Mouse (Mus musculus) brain, embryonic 14.5 days (tissue): ENCODE results near the gene Grk2. TPM values are rescaled to one million over a fixed set of nuclear protein-coding genes. Genes with fewer than 3 reads are reported as not detected.

Source experiments
- DNase-seq: peaks from one replicate; pipeline ENCODE4 v3.0.0-alpha.2; 2011; ENCODE audit warnings: low read depth
- CTCF ChIP-seq: fragments of 200-500 bp; IDR thresholded peaks from 2 replicates; pipeline ENCODE4 v1.5.1; 2012; ENCODE audit warnings: inconsistent platforms, mild to moderate bottlenecking, moderate library complexity, borderline replicate concordance; ENCODE audit not compliant: insufficient read depth, insufficient read length; ENCODE audit errors: extremely low read depth
- POLR2A ChIP-seq: fragments of 200-500 bp; IDR thresholded peaks from 2 replicates; pipeline ENCODE4 v1.6.1; 2012; ENCODE audit warnings: mild to moderate bottlenecking, inconsistent platforms, borderline replicate concordance; ENCODE audit not compliant: poor library complexity, insufficient read depth, insufficient read length, severe bottlenecking; ENCODE audit errors: extremely low read depth
- polyA plus RNA-seq: library from polyadenylated mRNA; depleted of rRNA; stranded (reverse); fragments of >200 nt; gene quantifications from 2 replicates; pipeline ENCODE4 v1.2.3, GENCODE M21; 2012; rRNA removed

Gene Grk2
- 114 and 119 TPM in 2 replicates for polyA plus RNA-seq

DNA sequence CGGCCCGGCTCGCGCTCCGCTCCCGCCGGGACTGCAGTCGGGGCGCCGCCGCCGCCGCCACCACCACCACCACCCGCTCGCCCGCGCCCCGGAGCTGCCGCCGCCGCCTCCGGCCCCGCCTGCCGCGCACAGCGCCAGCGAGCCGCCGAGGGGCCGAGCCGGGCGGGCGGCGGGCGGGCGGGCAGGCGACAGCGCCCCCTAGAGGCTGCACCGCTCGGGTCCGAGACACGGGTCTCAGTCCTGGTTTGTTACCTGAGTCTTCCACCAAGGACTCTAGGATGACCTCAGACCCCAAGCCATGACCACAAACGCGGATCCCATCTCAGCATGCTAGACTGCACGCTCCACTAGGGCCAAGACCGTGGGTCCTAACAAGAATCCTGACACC is at the start of gene Grk2:
Grk2 (minus strand) TSS at position 33 of the 388 bp plus-strand sequence.
- 0 out of 2 replicates have a peak, but pooled peaks have one; percentile 10 for TF ChIP-seq POLR2A
- TF ChIP-seq CTCF = peak; percentile 74
- peak; percentile 77 for DNase-seq

DNA sequence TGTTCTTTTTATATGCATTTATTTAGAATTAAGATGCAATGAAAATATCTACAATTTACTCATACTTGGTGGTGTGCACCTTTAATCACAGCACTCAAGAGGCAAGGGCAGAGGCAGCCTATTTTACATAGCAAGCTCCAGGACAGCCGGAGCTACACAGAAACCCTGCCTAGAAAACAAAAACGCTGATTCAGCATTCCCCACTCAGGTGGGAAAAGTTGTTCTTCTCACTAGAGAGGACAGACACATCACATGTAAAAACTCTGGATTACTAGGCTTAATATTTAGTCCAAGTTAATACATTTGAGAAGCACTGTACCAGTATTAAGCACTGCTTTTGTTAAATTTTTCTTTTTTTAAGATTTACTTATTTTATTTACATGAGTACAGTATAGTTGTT is 43.4 kb upstream of the Grk2 start:
- TF ChIP-seq POLR2A (no peak), CTCF (no peak)
- no peak for DNase-seq

DNA sequence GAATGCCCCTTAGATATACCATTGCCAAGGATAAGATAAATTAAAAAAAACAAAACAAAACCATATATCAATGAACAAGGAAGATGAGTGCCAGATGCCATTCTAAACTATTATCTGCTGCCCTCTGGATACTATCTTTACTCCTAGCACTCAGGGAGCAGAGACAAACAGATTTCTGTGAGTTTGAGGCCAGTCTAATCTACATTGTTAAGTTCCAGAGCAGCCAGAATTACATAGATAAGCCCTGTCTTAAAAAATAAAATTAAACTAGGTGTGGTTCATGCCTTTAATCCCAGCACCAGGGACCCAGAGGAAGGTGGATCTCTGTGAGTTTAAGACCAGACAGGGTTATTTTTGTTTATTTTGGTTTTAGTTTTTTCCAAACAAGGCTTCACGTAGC is 40.5 kb upstream of the Grk2 start:
- DNase-seq = no peak
- TF ChIP-seq CTCF (no peak), POLR2A (no peak)

GRCm38 (mm10) chr19:4338162-4338561 is 32.1 kb upstream of the Grk2 start:
- TF ChIP-seq POLR2A = no peak
- TF ChIP-seq CTCF = peak; percentile 64; the same call in 1 of the 2 replicates
- DNase-seq = peak; percentile 77

DNA sequence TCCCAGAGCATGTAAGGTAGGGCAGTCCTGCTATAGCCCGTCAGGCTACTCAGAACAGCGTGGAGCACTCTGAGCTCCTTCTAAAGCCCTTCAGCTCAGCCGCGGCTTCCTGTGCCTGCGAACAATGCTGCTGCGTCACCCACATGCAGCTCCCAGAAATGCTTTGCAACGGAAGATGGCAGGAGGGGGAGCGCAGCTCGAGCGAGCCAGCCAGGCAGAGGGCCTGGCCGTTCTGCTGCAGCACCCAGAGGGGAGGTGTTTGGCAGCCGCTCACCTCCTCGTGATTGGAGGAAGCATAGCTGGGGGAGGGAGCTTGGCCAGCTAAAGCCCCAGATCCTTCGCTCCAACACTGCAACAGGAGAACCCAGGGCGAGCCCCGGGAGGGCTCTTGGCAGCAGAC is 27.8 kb upstream of the Grk2 start:
- TF ChIP-seq POLR2A (peak; percentile 54; the same call in 1 of the 2 replicates), CTCF (no peak)
- peak; percentile 99 for DNase-seq

DNA sequence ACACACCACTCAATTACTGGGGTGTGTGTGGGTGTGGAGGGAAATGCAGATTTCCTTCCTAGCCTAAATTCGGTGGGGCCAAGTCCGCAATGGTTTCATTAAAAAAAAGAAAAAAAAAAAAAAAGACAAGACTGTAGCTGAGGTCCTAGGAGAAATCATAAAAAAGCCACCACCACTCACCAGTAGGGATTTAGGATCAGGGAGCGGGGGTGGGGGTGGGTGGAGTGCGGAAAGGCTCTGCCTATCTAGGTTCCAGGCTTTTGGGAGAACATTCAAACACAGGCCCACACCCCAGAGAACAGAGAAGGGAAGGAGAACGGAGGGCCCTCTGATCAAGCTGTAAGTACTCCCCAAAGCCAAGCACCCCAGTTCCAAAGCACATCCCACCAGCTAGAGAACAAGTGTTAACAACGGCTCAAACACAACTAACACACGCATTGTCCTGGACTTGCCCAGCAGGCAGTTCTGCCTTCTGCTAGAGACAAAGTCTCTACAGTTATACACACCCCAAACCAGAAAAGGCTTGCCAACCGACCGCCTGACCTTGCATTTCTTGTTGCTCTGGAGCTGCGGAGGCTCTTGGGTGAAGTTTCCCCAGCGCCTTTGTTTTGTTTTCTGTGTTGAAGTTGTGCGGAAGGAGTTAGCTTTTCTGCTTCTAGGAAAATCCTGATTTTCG is 27.2 kb upstream of the Grk2 start:
- DNase-seq = no peak
- TF ChIP-seq POLR2A (no peak), CTCF (no peak)

DNA sequence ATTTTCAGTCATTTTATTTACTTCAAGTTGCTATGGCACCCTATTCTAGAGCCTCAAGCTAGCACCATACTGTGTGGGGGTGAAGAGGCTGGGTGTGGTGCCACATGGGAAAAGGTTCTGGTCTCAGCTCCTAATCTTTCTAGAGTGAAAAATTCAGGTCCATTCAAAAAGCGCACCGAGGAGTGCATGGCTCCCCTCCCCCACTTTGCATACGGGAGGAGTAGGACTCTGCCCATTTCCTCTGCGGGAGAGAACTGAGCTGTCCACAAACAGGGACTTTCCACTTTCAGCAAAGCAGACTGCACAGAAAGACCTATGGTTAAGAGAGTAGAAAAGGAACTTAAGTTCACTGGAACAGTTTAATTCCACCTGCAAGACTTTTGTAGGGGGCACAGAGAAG is 26.6 kb upstream of the Grk2 start:
- TF ChIP-seq POLR2A (no peak), CTCF (no peak)
- peak; percentile 61 for DNase-seq

- DNase-seq = no peak
- TF ChIP-seq CTCF (no peak), POLR2A (no peak)
Observed at GRCm38 (mm10) chr19:4331273-4331672, 25.3 kb upstream of the Grk2 start.

DNA sequence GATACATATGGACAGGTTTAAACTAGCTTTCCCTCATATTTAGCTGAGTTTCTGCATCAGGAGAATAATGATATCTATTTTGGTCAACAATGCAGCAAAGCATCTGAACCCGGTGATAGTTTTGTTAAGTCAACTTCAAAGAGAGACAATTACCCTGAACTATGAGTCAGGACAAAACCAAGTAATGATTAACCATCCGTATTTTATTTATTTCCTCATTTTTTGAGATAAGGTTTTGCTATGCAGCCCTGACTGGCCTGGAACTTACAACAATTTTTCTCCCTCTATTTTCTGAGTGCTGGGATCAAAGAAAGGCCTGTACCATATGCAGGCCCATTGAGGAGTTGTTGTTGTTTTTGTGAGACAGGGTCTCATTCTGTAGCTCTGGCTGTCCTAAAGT is 24.6 kb upstream of the Grk2 start:
- TF ChIP-seq CTCF (no peak), POLR2A (no peak)

DNA sequence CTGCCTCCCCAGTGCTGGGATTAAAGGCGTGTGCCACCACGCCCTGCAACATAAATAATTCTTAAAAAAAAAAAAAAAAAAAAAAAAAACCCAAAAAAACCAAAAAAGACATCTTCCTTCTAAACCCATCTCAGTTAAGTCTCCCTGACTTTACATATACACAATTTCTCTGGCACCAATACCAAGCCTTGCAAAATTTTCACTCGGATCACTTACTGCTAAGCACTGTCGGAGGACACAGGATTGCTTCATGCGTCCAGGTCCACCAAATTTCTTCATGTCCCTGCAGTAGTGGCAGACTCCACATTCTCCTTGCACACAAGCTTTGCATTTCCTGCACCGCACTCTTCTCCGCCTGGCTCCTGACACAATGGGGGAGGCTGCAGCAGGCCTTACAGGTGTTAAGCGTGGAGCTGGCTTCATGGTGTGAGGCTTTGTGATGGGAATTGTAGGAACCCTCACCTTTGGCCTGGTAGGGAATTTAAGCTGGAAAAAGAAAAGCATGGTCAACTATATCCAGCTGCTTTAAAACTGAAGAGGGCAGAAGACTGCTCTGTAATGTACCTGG is 22.8 kb upstream of the Grk2 start:
- no peak for DNase-seq
- TF ChIP-seq CTCF = no peak
- no peak for TF ChIP-seq POLR2A

More for the DNA sequence above, 24.6 kb upstream of the Grk2 start:
- DNase-seq = no peak

- no peak for DNase-seq
- TF ChIP-seq CTCF = no peak
- TF ChIP-seq POLR2A = no peak
Observed at GRCm38 (mm10) chr19:4326881-4327280, 20.9 kb upstream of the Grk2 start.

DNA sequence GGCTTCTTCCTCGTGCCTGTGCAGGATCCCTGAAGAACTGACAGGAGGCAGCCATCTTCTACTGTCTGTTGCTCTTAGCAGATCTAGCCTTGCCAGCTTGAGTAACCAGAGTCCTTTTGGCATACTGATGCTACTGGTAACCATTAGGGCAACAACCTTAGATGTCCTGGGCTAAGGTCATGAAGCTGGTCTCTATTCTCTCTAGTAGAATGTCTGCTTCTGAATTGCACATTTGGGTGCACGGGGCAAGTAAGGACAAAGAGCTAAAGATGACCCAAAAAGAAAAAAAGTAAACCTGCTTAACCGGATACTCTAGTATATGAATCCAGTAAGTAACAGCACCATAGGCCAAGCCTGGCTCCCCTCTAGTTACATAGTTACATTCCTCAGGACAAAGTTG is 20.1 kb upstream of the Grk2 start:
- DNase-seq = no peak
- no peak for TF ChIP-seq POLR2A
- TF ChIP-seq CTCF = no peak

GRCm38 (mm10) chr19:4322134-4322533 is 16.1 kb upstream of the Grk2 start:
- no peak for TF ChIP-seq CTCF
- no peak for DNase-seq

DNA sequence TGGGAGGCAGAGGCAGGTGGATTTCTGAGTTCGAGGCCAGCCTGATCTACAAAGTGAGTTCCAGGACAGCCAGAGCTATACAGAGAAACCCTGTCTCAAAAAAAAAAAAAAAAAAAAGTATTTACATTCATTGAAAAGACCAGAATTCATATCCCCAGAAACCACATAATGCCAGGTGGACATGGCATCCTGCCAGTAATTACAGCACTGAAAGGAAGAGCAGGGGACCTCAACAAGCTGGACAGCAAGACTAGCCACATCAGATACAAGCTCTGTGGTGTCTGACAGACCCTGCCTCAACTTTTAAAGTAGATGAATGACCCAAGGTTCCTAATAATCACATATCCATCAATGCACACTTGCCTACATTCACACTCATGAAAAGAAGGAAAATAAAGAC is 15.6 kb upstream of the Grk2 start:
- DNase-seq = no peak
- no peak for TF ChIP-seq POLR2A
- TF ChIP-seq CTCF = no peak

DNA sequence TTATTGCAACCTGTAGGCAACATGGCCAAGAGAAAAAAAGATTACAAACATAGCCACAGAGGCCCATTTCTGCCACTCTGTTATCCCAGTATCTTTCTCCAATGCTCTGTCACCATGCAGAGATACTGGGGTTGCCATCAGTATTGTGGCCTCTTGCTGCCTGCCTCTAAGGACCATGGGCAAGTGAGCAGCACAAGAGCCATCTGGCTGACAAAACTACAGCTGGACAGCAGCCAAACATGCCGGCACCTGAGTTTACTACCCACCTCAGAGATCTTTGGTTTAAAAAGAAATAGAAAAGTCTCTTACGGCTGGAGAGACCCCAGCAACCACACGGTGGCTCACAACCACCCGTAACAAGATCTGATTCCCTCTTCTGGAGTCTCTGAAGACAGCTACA is 13.2 kb upstream of the Grk2 start:
- TF ChIP-seq POLR2A = no peak
- TF ChIP-seq CTCF = no peak
- no peak for DNase-seq

- DNase-seq = no peak
- TF ChIP-seq CTCF (no peak), POLR2A (no peak)
Observed at GRCm38 (mm10) chr19:4317181-4317580, 11.2 kb upstream of the Grk2 start.
